Mouse (Mus musculus): ENCODE measurements at regions not wholly inside any gene's neighbourhood (a gene's known extent, or its start where the extent isn't known, plus 50 kb on each side); places are given as distances from the start of the nearest gene placed in this dataset.

DNA sequence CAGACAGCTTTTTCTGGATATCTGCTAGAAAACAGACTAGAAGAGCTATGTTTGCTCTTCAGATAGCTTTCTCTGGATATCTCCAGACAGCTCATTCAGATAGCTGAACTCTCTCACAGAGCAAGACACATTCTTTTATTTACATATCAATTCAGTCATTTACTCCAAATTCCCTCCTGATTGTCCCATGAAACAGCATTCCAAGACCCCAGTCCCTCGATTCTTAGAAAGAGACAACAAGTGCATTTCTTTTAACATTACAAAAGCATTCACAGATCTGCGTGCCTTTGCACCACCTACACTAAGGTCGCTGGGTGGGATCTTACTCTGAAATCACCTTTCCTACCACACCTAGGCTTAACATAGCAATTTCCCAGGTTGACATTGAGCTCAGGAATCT lies 1039.5 kb upstream of the Ddx18 start:
- no peak for DNase-seq (ENCODE audit: low spot score in 2 of 2)

- no peak for DNase-seq (ENCODE audit: low spot score in 2 of 2)
These were observed 1008.2 kb upstream of the Ddx18 start for GRCm38 (mm10) chr1:122575954-122576353.

DNA sequence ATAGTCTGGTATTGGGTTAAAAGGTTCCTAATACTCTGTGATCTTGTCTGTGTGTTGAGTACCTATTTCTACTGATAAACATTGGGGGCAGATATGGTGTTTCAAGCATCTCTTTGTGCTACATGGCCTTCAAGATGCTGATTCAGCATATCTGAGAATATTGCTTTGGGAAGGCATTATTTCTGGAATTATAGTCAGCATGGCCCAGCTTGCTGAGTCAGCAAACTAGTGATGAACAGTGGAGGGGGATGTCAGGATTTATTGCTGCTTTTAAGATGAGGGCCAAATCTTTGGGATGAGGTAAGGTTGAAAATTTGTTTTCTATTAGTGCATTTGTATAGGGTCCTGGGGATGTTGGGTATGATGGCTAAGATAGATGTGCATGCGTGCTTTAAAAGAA lies 983.8 kb upstream of the Ddx18 start:
- DNase-seq (ENCODE audit: low spot score in 2 of 2), result no peak

- DNase-seq (ENCODE audit: low spot score in 2 of 2), result no peak
These were observed 941.8 kb upstream of the Ddx18 start for GRCm38 (mm10) chr1:122509580-122509979.

DNA sequence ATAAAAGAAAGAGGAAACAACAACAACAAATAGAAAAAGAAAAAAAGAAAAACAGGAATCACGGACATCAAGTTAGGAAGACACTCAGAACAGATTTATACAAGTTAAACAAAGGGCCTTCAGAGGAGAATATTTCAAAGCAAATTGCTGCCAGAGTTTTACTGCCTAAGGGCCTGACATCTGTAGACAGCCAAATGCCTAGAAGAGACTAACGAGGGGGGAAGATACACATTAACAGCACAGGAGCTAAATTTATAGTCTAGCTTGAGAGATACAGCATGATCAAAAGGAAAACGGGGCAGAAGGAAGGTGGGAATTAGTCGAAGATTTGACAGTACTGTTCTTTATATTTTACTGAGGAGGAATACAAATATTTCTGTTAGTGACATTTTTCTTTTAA lies 933.9 kb upstream of the Ddx18 start:
- DNase-seq (ENCODE audit: low spot score in 2 of 2), result no peak

- no peak for DNase-seq (ENCODE audit: low spot score in 2 of 2)
These were observed 910.2 kb upstream of the Ddx18 start for GRCm38 (mm10) chr1:122478003-122478402.

DNA sequence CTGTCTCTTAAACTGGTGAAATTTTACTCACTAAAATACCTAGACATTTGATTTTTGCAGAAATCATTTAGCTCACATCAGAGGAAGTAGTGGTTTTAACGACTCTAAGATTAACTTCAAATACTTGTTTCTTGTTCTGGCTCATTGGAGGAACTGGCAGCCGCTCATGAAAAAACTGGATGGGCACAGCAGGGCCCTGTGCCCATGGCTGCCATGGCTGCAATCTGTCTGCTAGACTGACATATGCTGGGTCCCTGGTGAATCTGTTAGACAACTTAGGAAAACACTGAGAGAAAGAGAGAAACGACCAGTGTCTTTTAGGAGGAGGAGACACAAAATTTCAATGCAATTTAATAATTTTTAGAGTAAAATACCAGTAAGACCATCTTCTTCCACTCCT lies 896.1 kb upstream of the Ddx18 start:
- DNase-seq (ENCODE audit: low spot score in 2 of 2), result no peak

- no peak for DNase-seq (ENCODE audit: low spot score in 2 of 2)
These were observed 891.3 kb upstream of the Ddx18 start for GRCm38 (mm10) chr1:122459056-122459455.

DNA sequence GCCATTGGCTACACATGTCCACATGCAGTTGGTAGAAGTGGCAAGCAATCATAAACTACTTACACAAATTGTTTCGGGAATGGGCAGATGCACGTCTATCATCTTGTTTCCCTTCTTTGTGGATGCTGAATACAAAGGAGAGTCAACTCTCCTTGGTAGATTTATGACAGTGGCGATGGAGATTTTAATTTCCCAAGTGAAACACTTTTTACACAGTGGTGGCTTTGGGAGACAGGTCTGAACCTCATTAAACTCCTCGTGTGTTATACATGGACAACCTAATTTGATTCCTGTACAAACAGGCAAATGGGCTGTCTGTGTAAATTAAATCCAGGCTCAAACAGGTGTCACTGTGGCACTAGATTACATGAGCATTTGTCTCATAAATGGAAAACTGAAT lies 887.1 kb upstream of the Ddx18 start:
- DNase-seq (ENCODE audit: low spot score in 2 of 2), result no peak

DNA sequence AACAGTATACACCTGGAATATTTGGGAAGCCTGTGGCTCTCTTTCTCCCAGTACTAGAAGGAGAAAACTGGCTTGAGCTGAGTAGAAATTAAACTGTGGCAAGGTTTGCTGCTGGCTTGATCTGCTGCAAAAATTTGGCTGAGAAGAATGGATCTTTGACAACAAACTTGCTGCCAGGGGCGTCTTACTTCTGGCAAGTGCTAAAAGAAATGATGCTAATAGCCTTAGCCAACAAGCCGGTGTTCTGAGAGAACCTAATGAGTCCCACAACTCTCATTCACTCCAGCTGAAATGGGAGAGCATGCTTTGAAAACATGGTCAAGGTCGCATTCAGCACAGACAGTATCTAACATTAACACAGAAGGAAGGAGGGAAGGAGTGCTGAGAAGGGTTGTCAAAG lies 885.8 kb upstream of the Ddx18 start:
- DNase-seq (ENCODE audit: low spot score in 2 of 2), result peak in 1 of 2 experiments; percentile 17

- DNase-seq (ENCODE audit: low spot score in 2 of 2), result no peak
These were observed 871.6 kb upstream of the Ddx18 start for GRCm38 (mm10) chr1:122439358-122439757.

GRCm38 (mm10) chr1:122423503-122423902 lies 855.7 kb upstream of the Ddx18 start:
- DNase-seq (ENCODE audit: low spot score in 2 of 2), result no peak

GRCm38 (mm10) chr1:122396342-122396741 lies 828.6 kb upstream of the Ddx18 start:
- DNase-seq (ENCODE audit: low spot score in 2 of 2), result no peak

DNA sequence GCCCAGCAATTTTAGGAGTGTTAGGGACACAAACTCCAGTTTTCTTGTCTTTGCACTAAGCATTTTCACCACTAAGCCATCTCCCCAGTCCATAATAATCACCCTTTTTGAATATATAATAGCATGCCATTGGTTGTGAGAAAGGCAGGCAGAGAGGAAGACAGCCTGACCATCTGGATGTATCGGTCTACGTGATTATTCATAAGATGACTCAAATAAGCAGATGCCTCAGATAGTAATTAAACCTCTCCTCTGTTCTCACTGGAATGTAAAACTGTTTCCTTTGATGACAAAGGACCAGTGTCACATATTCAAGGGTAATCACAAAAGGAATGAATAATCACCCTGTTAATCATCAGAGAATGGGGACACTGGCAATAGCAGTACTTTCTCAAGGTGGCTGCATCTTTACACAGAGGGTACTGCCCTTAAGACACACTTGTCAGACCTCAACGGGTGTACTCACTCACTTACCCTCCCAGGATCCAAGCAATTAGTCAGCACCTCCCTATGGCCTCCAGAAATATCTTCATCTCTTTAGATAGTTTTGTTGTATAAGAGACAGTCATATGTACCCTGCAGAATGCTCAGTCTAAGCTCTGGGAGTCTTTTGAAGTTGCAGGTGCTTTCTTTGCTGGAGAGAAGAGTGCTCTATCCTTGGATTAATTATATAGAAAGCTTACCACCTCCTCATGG lies 826.0 kb upstream of the Ddx18 start:
- DNase-seq (ENCODE audit: low spot score in 2 of 2), result no peak

- peak; percentile 90 to 100 for DNase-seq (ENCODE audit: low spot score in 2 of 2)
These were observed 789.2 kb upstream of the Ddx18 start for GRCm38 (mm10) chr1:122357015-122357414.

DNA sequence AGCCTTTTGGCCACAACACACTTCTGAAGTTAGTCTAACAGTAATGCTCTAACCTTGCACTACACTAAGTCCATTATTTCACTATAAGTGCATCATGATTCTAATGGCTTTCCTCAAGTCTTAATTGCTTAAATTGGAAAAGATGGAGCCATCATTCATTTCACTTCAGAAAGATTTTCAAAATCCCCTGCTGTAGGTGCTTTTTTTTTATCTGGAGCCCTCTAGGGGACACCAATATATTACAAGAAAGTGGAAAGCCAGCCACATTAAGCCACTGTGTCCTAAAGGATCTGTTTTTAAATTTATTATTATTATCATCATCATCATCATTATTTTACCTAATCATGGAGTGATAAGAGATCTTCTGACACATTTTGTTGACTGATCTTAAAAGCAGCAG lies 783.7 kb upstream of the Ddx18 start:
- DNase-seq (ENCODE audit: low spot score in 2 of 2), result no peak

DNA sequence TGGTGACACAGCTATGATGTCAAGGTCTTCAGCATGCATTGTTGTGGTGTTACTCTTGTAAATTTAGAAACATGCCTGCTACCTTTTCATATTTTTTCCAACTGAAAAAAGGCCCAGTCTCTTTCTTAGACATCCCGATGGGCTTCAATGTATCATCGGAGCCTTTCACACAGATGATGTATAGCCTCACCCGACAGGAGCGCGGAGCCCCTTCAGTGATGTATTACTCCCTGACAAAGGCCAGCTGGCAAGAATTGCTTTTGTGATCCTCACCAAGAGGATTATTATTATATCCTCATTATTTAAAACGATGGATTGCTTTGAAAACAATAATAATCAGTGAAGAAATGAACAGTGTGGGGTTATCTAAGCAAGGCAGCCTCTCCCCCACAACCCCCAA lies 765.5 kb upstream of the Ddx18 start:
- DNase-seq (ENCODE audit: low spot score in 2 of 2), result no peak

GRCm38 (mm10) chr1:122328276-122328675 lies 760.5 kb upstream of the Ddx18 start:
- no peak for DNase-seq (ENCODE audit: low spot score in 2 of 2)

Measured in urinary bladder, postnatal 4 days (tissue).